Mouse (Mus musculus) heart, adult 2 months (tissue): ENCODE results near the gene Pdia2. TPM values are rescaled to one million over a fixed set of nuclear protein-coding genes. Genes with fewer than 3 reads are reported as not detected.

Source experiments
- DNase-seq, 2 experiments: peaks; one replicate each; pipeline ENCODE4 v3.0.0; 2021
- H3K27ac ChIP-seq: fragments of 200-600 bp; 2 replicates; pipeline ENCODE4 v1.8.1; 2022
- H3K27me3 ChIP-seq: fragments of 200-500 bp; 2 replicates; pipeline ENCODE4 v1.6.1; 2012; ENCODE audit warnings: mild to moderate bottlenecking, low read length, inconsistent platforms, mixed read lengths; ENCODE audit not compliant: control insufficient read depth, insufficient read depth
- H3K36me3 ChIP-seq: fragments of 200-500 bp; 2 replicates; pipeline ENCODE4 v1.6.1; 2012; ENCODE audit warnings: low read length, inconsistent platforms; ENCODE audit not compliant: control insufficient read depth, insufficient read depth
- H3K4me1 ChIP-seq: fragments of 200-500 bp; 2 replicates; pipeline ENCODE4 v1.6.1; 2011; ENCODE audit warnings: low read length; ENCODE audit not compliant: control insufficient read depth, insufficient read depth
- H3K4me3 ChIP-seq: fragments of 200-600 bp; 2 replicates; pipeline ENCODE4 v1.8.1; 2022
- H3K79me2 ChIP-seq: fragments of 200-500 bp; replicated peaks from 2 replicates; pipeline ENCODE4 v1.6.1; 2012; ENCODE audit warnings: mild to moderate bottlenecking, inconsistent platforms, low read length, moderate library complexity, mixed read lengths; ENCODE audit not compliant: control insufficient read depth, insufficient read depth
- H3K9ac ChIP-seq: fragments of 200-500 bp; 2 replicates; pipeline ENCODE4 v1.6.1; 2012; ENCODE audit warnings: low read depth, mild to moderate bottlenecking, control low read depth, inconsistent platforms, low read length, mixed read lengths
- CTCF ChIP-seq: fragments of 200-600 bp; IDR thresholded peaks from 2 replicates; pipeline ENCODE4 v1.8.1; 2022; ENCODE audit warnings: antibody characterized with exemption, mild to moderate bottlenecking, moderate library complexity
- EP300 ChIP-seq: fragments of 200-500 bp; IDR thresholded peaks from 2 replicates; pipeline ENCODE4 v1.6.1; 2011; ENCODE audit warnings: low read depth, low read length, control low read depth; ENCODE audit not compliant: insufficient read depth
- POLR2A ChIP-seq: fragments of 200-500 bp; IDR thresholded peaks from 2 replicates; pipeline ENCODE4 v1.6.1; 2011; ENCODE audit warnings: mild to moderate bottlenecking, low read depth, low read length, control low read depth; ENCODE audit not compliant: insufficient read depth
- WGBS: fragments of 180-500 bp; shearing (Covaris S2); methylation state at CpG from one replicate; pipeline ENCODE4 v1.1.7; 2018; 5-methylcytosine and 5-hydroxymethylcytosine counted together
- intact Hi-C: fragments of 180-260 bp; cut with DNase I; formaldehyde crosslinking; loops from one replicate; pipeline ENCODE4 v1.15.1; 2025
- long read RNA-seq: library from polyadenylated mRNA; stranded (forward); transcript quantifications from one replicate; pipeline ENCODE4 v2.0.0, GENCODE M21; 2021
- polyA plus RNA-seq: library from polyadenylated mRNA; depleted of rRNA; stranded (reverse); fragments of >200 nt; gene quantifications from 2 replicates; pipeline ENCODE4 v1.2.3, GENCODE M21; 2012; rRNA removed
- total RNA-seq, 2 experiments: library from RNA; stranded (reverse); gene quantifications; 2 replicates each; pipeline ENCODE4 v1.2.3; 2021

The Pdia2 gene
- total RNA-seq (not detected), polyA plus RNA-seq (not detected in 2 replicates)
- long read RNA-seq, partial matches to known transcripts: 0 of 1 reads
- long read RNA-seq, other reads (novel, unspliced or antisense): 0 of 1 reads

GRCm38 (mm10) chr17:26198892-26199291 is at the start of gene Pdia2:
Gene Pdia2 (minus strand): TSS chr17:26199087.
- no peak for TF ChIP-seq POLR2A
- TF ChIP-seq CTCF: no peak
- TF ChIP-seq EP300: no peak
- Histone ChIP-seq H3K4me1 (0 out of 2 replicates have a peak, but pooled peaks cover 1% of the 10 kb centered on the region), H3K4me3 (no peak within 1 kb of the TSS), H3K9ac (no peak within 1 kb of the TSS), H3K27me3 (peaks cover 2% of the 10 kb centered on the region; the same call in 1 of the 2 replicates), H3K79me2 (no peaks in the 10 kb centered on the region), H3K36me3 (no peaks in the 10 kb centered on the region), H3K27ac (no peak within 1 kb of the TSS)
- WGBS: 60% methylated on average over 4 of the region's 4 CpGs
- intact Hi-C loops: loop anchor here (1.0 kb wide), 1 partner anchor 29 kb away; no protein-coding TSS in a partner anchor
- no peak for DNase-seq

- TF ChIP-seq CTCF: peak; percentile 43
- TF ChIP-seq EP300: peak; percentile 59; the same call in 1 of the 2 replicates
- peak; percentile 65 for TF ChIP-seq POLR2A
- H3K4me1 ChIP-seq: peaks cover 4% of the 10 kb centered on the region; the same call in 1 of the 2 replicates
- H3K4me3 ChIP-seq: peak within 1 kb of the TSS; percentile 66
- intact Hi-C loops: loop anchor here (5.0 kb wide), 2 partner anchors 107 to 122 kb away; partner anchors contain the start of genes Axin1 and Mrpl28
- peak within 1 kb of the TSS; percentile 82 for H3K9ac ChIP-seq
- 5% methylated on average over 32 of the region's 33 CpGs for WGBS
- no peaks in the 10 kb centered on the region; the same call in 1 of the 2 replicates for H3K36me3 ChIP-seq
- peak within 1 kb of the TSS; percentile 89 for H3K27ac ChIP-seq
- DNase-seq: peak; percentile 94 to 95
- no peaks in the 10 kb centered on the region for H3K79me2 ChIP-seq
- no peaks in the 10 kb centered on the region for H3K27me3 ChIP-seq
These were observed 45.4 kb upstream of the Pdia2 start, which contains the start of gene Fam234a for GRCm38 (mm10) chr17:26244101-26244841. Gene Fam234a (minus strand): TSS chr17:26244242.

DNA sequence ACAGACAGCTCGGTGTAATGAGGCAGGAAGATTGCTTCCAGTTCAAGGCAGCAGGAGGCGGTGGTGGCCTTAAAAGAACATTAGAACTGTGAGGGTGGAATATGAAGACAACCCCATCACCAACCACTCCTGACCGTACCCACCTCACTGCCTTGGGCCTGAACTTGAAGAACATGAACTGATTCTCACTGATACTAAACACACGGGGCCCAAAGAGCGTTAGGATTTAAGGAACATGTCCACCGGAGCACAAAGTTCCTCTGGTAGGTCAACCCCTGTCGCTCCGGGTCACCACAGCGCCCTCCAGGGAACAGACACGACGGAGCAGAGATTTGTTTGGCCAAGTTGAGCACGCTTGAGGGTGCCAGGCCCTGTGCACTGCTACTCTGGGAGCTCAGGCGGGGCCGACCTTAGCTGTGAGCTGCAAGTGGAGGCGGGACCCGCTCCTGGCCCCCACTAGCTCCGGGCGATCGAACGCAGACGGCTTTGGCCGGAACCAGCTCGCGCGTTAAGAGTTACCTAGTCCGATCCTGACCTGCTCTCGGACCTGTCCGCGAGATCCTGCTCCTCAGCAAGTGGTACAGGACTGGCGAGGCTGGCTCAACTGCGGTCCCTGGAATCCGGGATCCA is 44.7 kb upstream of the Pdia2 start:
- peak; percentile 53 for TF ChIP-seq CTCF
- TF ChIP-seq POLR2A: no peak
- TF ChIP-seq EP300: no peak
- Histone ChIP-seq H3K9ac (peak overlapping the region; percentile 82), H3K79me2 (no peaks in the 10 kb centered on the region), H3K27me3 (no peaks in the 10 kb centered on the region), H3K4me1 (peaks cover 4% of the 10 kb centered on the region; the same call in 1 of the 2 replicates), H3K4me3 (peak overlapping the region; percentile 66), H3K27ac (peak overlapping the region; percentile 89), H3K36me3 (no peaks in the 10 kb centered on the region; the same call in 1 of the 2 replicates)
- intact Hi-C loops: loop anchor here (5.0 kb wide), 2 partner anchors 106 to 121 kb away; partner anchors contain the start of genes Axin1 and Mrpl28
- WGBS: 2% methylated on average over 32 of the region's 32 CpGs
- no peak for DNase-seq

DNA sequence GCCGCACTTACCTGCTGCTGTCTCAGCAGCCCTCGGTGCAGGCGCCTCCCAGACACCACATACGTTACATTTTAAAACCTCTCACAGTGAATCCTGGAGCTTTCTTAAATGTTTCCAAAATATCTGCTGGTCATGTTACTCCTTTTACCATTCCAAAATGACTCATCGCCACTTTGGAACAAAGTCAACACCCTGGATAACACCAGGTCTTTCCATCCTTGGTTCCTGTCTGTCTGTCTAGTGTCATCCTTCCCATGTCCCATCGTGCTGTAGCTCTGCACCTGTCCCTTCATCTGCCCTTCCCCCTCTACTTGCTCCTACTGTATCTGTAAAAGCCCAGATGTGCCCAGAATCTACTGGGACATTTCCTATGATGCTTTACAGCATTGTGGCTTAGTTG is 42.1 kb upstream of the Pdia2 start:
- H3K79me2 ChIP-seq: peaks cover 1% of the 10 kb centered on the region; the same call in 1 of the 2 replicates
- H3K36me3 ChIP-seq: peaks cover 1% of the 10 kb centered on the region; the same call in 1 of the 2 replicates
- intact Hi-C loops: loop anchor here (5.0 kb wide), 2 partner anchors 104 to 119 kb away; partner anchors contain the start of genes Axin1 and Mrpl28
- no peak overlapping the region for H3K9ac ChIP-seq
- H3K4me3 ChIP-seq: no peak overlapping the region
- peaks cover 4% of the 10 kb centered on the region; the same call in 1 of the 2 replicates for H3K4me1 ChIP-seq
- TF ChIP-seq CTCF: no peak
- no peak for TF ChIP-seq POLR2A
- no peak for TF ChIP-seq EP300
- DNase-seq: no peak
- 59% methylated on average over 6 of the region's 6 CpGs for WGBS
- H3K27me3 ChIP-seq: no peaks in the 10 kb centered on the region
- H3K27ac ChIP-seq: no peak overlapping the region

DNA sequence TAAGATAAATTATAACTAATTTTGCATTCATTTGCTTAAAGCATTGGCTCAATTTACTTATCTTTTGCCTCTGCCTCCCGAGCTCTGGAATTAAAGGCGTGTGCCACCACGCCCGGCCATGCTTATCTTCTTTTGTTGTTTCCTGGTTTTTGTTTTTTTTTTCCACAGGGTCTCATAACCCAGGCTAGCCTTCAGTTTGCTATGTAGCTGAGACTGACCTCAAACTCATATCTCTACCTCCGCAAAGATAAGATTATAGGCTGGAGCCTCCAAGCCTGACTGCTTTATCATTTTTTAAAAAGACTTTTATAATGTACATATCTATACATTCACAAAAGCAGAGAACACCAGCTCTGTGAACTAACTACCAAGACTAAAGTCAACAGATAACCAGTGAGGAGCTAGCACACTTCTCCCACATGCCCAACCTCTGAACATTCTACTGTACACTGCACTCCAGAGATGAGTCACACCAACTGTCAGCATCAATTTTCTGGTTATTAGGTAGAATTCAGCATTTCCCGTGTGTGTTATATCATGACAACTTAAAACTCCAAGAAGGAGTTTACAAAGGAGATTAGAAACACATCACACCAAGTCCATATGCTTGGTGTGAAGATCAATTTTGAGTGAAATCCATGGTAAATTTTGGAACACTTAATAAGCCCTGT is 41.4 kb upstream of the Pdia2 start:
- peaks cover 4% of the 10 kb centered on the region; the same call in 1 of the 2 replicates for H3K4me1 ChIP-seq
- H3K79me2 ChIP-seq: peaks cover 1% of the 10 kb centered on the region; the same call in 1 of the 2 replicates
- intact Hi-C loops: loop anchor here (5.0 kb wide), 2 partner anchors 103 to 118 kb away; partner anchors contain the start of genes Axin1 and Mrpl28
- TF ChIP-seq POLR2A (no peak), CTCF (no peak), EP300 (no peak)
- no peak overlapping the region for H3K4me3 ChIP-seq
- no peak for DNase-seq
- WGBS: 54% methylated on average over 6 of the region's 6 CpGs
- H3K9ac ChIP-seq: no peak overlapping the region
- no peaks in the 10 kb centered on the region for H3K27me3 ChIP-seq
- no peak overlapping the region for H3K27ac ChIP-seq
- peaks cover 2% of the 10 kb centered on the region; the same call in 1 of the 2 replicates for H3K36me3 ChIP-seq
